Mouse (Mus musculus): ENCODE measurements around the gene Gm21994. TPM values are rescaled to one million over a fixed set of nuclear protein-coding genes. Genes with fewer than 3 reads are reported as not detected.

Gm21994 gene
- total RNA-seq (2023), result 10.7 to 15.8 TPM (median 12.1 TPM) in 4 replicates

GRCm38 (mm10) chr2:150255491-150255890 is at the start of gene Gm21994:
Gm21994 (minus strand) TSS chr2:150255591.

GRCm38 (mm10) chr2:150257291-150257690 is 1.9 kb upstream of the Gm21994 start, which contains the start of gene Gm14124:
Gm14124 (plus strand) TSS chr2:150257517.

GRCm38 (mm10) chr2:150217600-150218362 is 37.6 kb downstream of the Gm21994 start, which contains the start of gene Zfp937:
Zfp937 (plus strand) TSS chr2:150218073.

Other genes starting within 250 kb of the Gm21994 start
- gene Zfp120, start 118.9 kb downstream of the Gm21994 start, total RNA-seq (2023), result 8.8 to 13.1 TPM (median 10.3 TPM) in 4 replicates
- not detected in 4 replicates for gene Gm10770, start 75.9 kb downstream of the Gm21994 start, total RNA-seq (2023)
- gene Gm14139, start 73.8 kb downstream of the Gm21994 start, total RNA-seq (2023), result 0.58 to 0.91 TPM (median 0.89 TPM) in 3 of 4 replicates, not detected in the other
- 2.9 to 4.5 TPM (median 4.1 TPM) in 4 replicates for gene Zfp937, start 37.5 kb downstream of the Gm21994 start, total RNA-seq (2023)
- 0.23 to 0.34 TPM (median 0.33 TPM) in 3 of 4 replicates, not detected in the other for gene Gm14124, start 1.9 kb upstream of the Gm21994 start, total RNA-seq (2023)
- 3.5 to 13.5 TPM (median 9.3 TPM) in 4 replicates for gene Gm10130, start 68.1 kb upstream of the Gm21994 start, total RNA-seq (2023)
- 4.1 to 6.9 TPM (median 5.0 TPM) in 4 replicates for gene 3300002I08Rik, start 107.2 kb upstream of the Gm21994 start, total RNA-seq (2023)
- gene Zfp442, start 195.9 kb upstream of the Gm21994 start, total RNA-seq (2023), result 2.9 to 4.4 TPM (median 4.0 TPM) in 4 replicates
- 1.0 to 1.3 TPM (median 1.2 TPM) in 4 replicates for gene Zfp345, start 229.5 kb upstream of the Gm21994 start, total RNA-seq (2023)

Measured in B cell, adult 62 days (primary cell).